Mouse (Mus musculus) E14TG2a.4 (cell line): ENCODE data around the gene Cers5.

Experiments used
- CTCF ChIP-seq: conservative IDR thresholded peaks from 2 replicates; pipeline ENCODE4 v1.5.1; 2014; ENCODE audit warnings: low read length
- NANOG ChIP-seq: IDR thresholded peaks from 2 replicates; pipeline ENCODE4 v1.6.1; 2014; ENCODE audit warnings: borderline replicate concordance, low read length, mixed read lengths

GRCm38 (mm10) chr15:99790464-99790863, 17.8 kb upstream of the Cers5 start:
- TF ChIP-seq CTCF (no peak), NANOG (no peak)
